Comparison of ENCODE assay signal across 27 mouse cellular contexts in genomic region chr3:66544139-66544933, GRCm38 (mm10).
DNase-seq lines count a peak whose midpoint lies in the region; ATAC-seq lines count a peak whose summit lies in the region.
"Had no signal": no experiment of that assay in that cellular context is flagged by ENCODE, and none has a peak within 500 bp of the region (broad histone marks: within the 10 kb centered on the region; RNA-seq: fewer than 3 reads in every experiment).

No protein-coding gene starts in this region.

- H3K4me3 ChIP-seq in forebrain, embryonic 11.5 days (ENCODE audit: low read depth, low read length): no peak overlapping the region
- H3K4me3 ChIP-seq: forebrain, embryonic 12.5 days; gastrocnemius, adult 2 months; heart, embryonic 12.5 days; hindbrain, embryonic 10.5 days; myocyte; neural tube, embryonic 13.5 days; stomach, embryonic 15.5 days had no signal

- WGBS in forebrain, embryonic 11.5 days: 86% methylated on average over 5 of the region's 5 CpGs

- no peak overlapping the region for H3K27ac ChIP-seq in forebrain, embryonic 11.5 days (ENCODE audit: low read depth, low read length)
- H3K27ac ChIP-seq: forebrain, embryonic 12.5 days; gastrocnemius, adult 2 months; hindbrain, embryonic 10.5 days; hindbrain, postnatal 0 days; neural tube, embryonic 13.5 days; stomach, embryonic 15.5 days had no signal

- no peak overlapping the region for H3K4me2 ChIP-seq in forebrain, embryonic 11.5 days (ENCODE audit: low read depth, low read length, severe bottlenecking)
- H3K4me2 ChIP-seq: forebrain, embryonic 12.5 days; heart, embryonic 12.5 days; neural tube, embryonic 13.5 days; stomach, embryonic 15.5 days had no signal

- DNase-seq in NIH3T3 (ENCODE audit: low read depth): peak; percentile 61
- DNase-seq in fat pad, adult 2 months (ENCODE audit: extremely low read depth, low read depth, low spot score): peak; percentile 87
- DNase-seq in lung, adult 18-20 months: peak; percentile 74 to 83
- DNase-seq in lung, postnatal 10 days: peak; percentile 46
- no peak for DNase-seq in forebrain, embryonic 11.5 days (ENCODE audit: low spot score)
- DNase-seq in cerebellum, adult 18-20 months: no peak
- no peak for DNase-seq in thymus, postnatal 36 days
- DNase-seq in urinary bladder, postnatal 4 days (ENCODE audit: low spot score in 2 of 2): no peak
- DNase-seq: adrenal gland, postnatal 14 days; cerebellum, adult 9-11 months; gastrocnemius, adult 2 months; heart, adult 18-20 months; heart, postnatal 10 days; kidney, postnatal 4 days; liver, postnatal 0 days; retina, postnatal 1 day; right cerebral cortex, postnatal 4 days; thymus, adult 2 months had no signal

- no peaks in the 10 kb centered on the region for H3K27me3 ChIP-seq in forebrain, embryonic 11.5 days (ENCODE audit: control insufficient read depth, insufficient read depth, low read length)
- H3K27me3 ChIP-seq: heart, embryonic 12.5 days; neural tube, embryonic 13.5 days; stomach, embryonic 15.5 days had no signal

- no peak for ATAC-seq in forebrain, embryonic 11.5 days (replicated peaks; ENCODE audit: low FRiP score)
- ATAC-seq: hindbrain, postnatal 0 days; intestine, embryonic 16.5 days; liver, postnatal 0 days; midbrain, embryonic 16.5 days had no signal

- H3K4me1 ChIP-seq in forebrain, embryonic 11.5 days (replicated peaks; ENCODE audit: control insufficient read depth, insufficient read depth, low read length): no peaks in the 10 kb centered on the region
- H3K4me1 ChIP-seq: forebrain, embryonic 12.5 days; heart, embryonic 12.5 days; hindbrain, embryonic 10.5 days; neural tube, embryonic 13.5 days; stomach, embryonic 15.5 days had no signal

- no peak overlapping the region for H3K9ac ChIP-seq in forebrain, embryonic 11.5 days (ENCODE audit: low read length)
- H3K9ac ChIP-seq: forebrain, embryonic 12.5 days; heart, embryonic 12.5 days; liver, postnatal 0 days; neural tube, embryonic 13.5 days; stomach, embryonic 15.5 days had no signal

- no peaks in the 10 kb centered on the region for H3K36me3 ChIP-seq in forebrain, embryonic 11.5 days (ENCODE audit: control insufficient read depth, insufficient read depth, low read length)
- H3K36me3 ChIP-seq: forebrain, embryonic 12.5 days; heart, embryonic 12.5 days; hindbrain, embryonic 10.5 days; neural tube, embryonic 13.5 days; stomach, embryonic 15.5 days had no signal

- H3K9me3 ChIP-seq in forebrain, embryonic 11.5 days (ENCODE audit: control insufficient read depth, low read length): no peaks in the 10 kb centered on the region
- H3K9me3 ChIP-seq: neural tube, embryonic 13.5 days; stomach, embryonic 15.5 days had no signal

Comparison
In these comparisons a context has a peak if more than half of its experiments do, and no peak if none do; other contexts are left out.
1. DNase-seq: peak in NIH3T3 (single experiment), fat pad, adult 2 months (single experiment), lung, adult 18-20 months (2 of 2) and lung, postnatal 10 days (single experiment); none in forebrain, embryonic 11.5 days (single experiment), cerebellum, adult 18-20 months (0 of 2), thymus, postnatal 36 days (0 of 2) and urinary bladder, postnatal 4 days (0 of 2).